Mouse (Mus musculus) CH12.LX (cell line): ENCODE measurements around the gene Gpcpd1.
A peak's percentile ranks its signal among the peaks of the same experiment; 100 is the strongest.

Source experiments
- CHD1 ChIP-seq: IDR thresholded peaks from 2 replicates; pipeline ENCODE4 v1.6.1; 2012; ENCODE audit warnings: low read depth, low read length, improper control_type of control experiment, inconsistent platforms
- CHD2 ChIP-seq: IDR thresholded peaks from 2 replicates; pipeline ENCODE4 v1.6.1; 2011; ENCODE audit warnings: low read length, improper control_type of control experiment
- CTCF ChIP-seq, 2 experiments: IDR thresholded peaks in 1 of 2; conservative IDR thresholded peaks in 1 of 2; 2 replicates each; pipeline ENCODE4 v1.5.1; 2011 to 2012; ENCODE audit warnings: low read depth in 2 of 2, low read length in 2 of 2, improper control_type of control experiment in 1 of 2, inconsistent platforms in 1 of 2, mild to moderate bottlenecking in 1 of 2, moderate library complexity in 1 of 2
- EP300 ChIP-seq: IDR thresholded peaks from 2 replicates; pipeline ENCODE4 v1.6.1; 2011; ENCODE audit warnings: low read length, improper control_type of control experiment
- JUN ChIP-seq: IDR thresholded peaks from 2 replicates; pipeline ENCODE4 v1.6.1; 2011; ENCODE audit warnings: low read depth, mild to moderate bottlenecking, low read length, improper control_type of control experiment, moderate library complexity; ENCODE audit not compliant: insufficient read depth
- JUND ChIP-seq: conservative IDR thresholded peaks from 2 replicates; pipeline ENCODE4 v1.6.1; 2011; ENCODE audit warnings: low read depth, low read length, improper control_type of control experiment
- POLR2A ChIP-seq: IDR thresholded peaks from 2 replicates; pipeline ENCODE4 v1.6.1; 2011; ENCODE audit warnings: low read depth, mild to moderate bottlenecking, improper control_type of control experiment, low read length
- SIN3A ChIP-seq: IDR thresholded peaks from 2 replicates; pipeline ENCODE4 v1.6.1; 2012; ENCODE audit warnings: low read length, improper control_type of control experiment, inconsistent platforms
- USF1 ChIP-seq: IDR thresholded peaks from 2 replicates; pipeline ENCODE4 v1.6.1; 2014; ENCODE audit warnings: low read depth, mild to moderate bottlenecking, inconsistent platforms, low read length, improper control_type of control experiment

- TF ChIP-seq POLR2A: no peak
- TF ChIP-seq JUND: no peak
- no peak for TF ChIP-seq CTCF (conservative IDR thresholded peaks at IDR 0.05 in 1 of 2, IDR thresholded peaks at IDR 0.05 in 1 of 2; ENCODE audit: low read depth in 2 of 2, low read length in 2 of 2)
- no peak for TF ChIP-seq CHD2
- TF ChIP-seq JUN: no peak
- 0 out of 2 replicates have a peak, but pooled peaks have one; percentile 37 for TF ChIP-seq CHD1
- TF ChIP-seq EP300: peak; percentile 81
- no peak for TF ChIP-seq USF1
- TF ChIP-seq SIN3A: 0 out of 2 replicates have a peak, but pooled peaks have one; percentile 20
Observed at GRCm38 (mm10) chr2:132570869-132571268, 16.7 kb downstream of the Gpcpd1 start.
